Mouse (Mus musculus) left cerebral cortex, adult 8-10 months (tissue): ENCODE results near the gene Rnf151. TPM values are rescaled to one million over a fixed set of nuclear protein-coding genes. Genes with fewer than 3 reads are reported as not detected.

ENCODE experiments used
- DNase-seq, 2 experiments: peaks; one replicate each; pipeline ENCODE4 v3.0.0; 2022; ENCODE audit warnings: low spot score in 2 of 2
- total RNA-seq, 4 experiments: library from RNA; stranded (reverse); gene quantifications; 2 replicates each; pipeline ENCODE4 v1.2.4; 2022

The Rnf151 gene
- total RNA-seq, 4 experiments from 2014 or later, result 0.37 TPM; not detected in 3

GRCm38 (mm10) chr17:24705821-24706220 lies 12.0 kb downstream of the Rnf151 start:
- DNase-seq, result peak in 1 of 2 experiments; percentile 5

GRCm38 (mm10) chr17:24701251-24701650 lies 16.6 kb downstream of the Rnf151 start:
- DNase-seq, result no peak

GRCm38 (mm10) chr17:24699473-24699872 lies 18.4 kb downstream of the Rnf151 start:
- DNase-seq, result no peak

- no peak for DNase-seq
Observed at GRCm38 (mm10) chr17:24698715-24699114, 19.1 kb downstream of the Rnf151 start.

GRCm38 (mm10) chr17:24697985-24698384 lies 19.9 kb downstream of the Rnf151 start:
- DNase-seq, result no peak

GRCm38 (mm10) chr17:24696011-24696697 lies 21.7 kb downstream of the Rnf151 start, which contains the start of the genes Gfer and Noxo1:
Gene Gfer (minus strand): TSS chr17:24696156.
Gene Noxo1 (plus strand): TSS chr17:24696234.
- DNase-seq, result peak; percentile 67 to 76

- DNase-seq, result no peak
Observed at GRCm38 (mm10) chr17:24695326-24696010, 22.4 kb downstream of the Rnf151 start.

- DNase-seq, result no peak
Observed at GRCm38 (mm10) chr17:24692385-24692784, 25.5 kb downstream of the Rnf151 start.

- peak; percentile 25 to 53 for DNase-seq
Observed at GRCm38 (mm10) chr17:24689251-24690081, 28.4 kb downstream of the Rnf151 start, which contains the start of gene Syngr3. Gene Syngr3 (minus strand): TSS chr17:24689955.

GRCm38 (mm10) chr17:24687599-24687998 lies 30.3 kb downstream of the Rnf151 start:
- DNase-seq, result no peak

- DNase-seq, result no peak
Observed at GRCm38 (mm10) chr17:24687146-24687595, 30.7 kb downstream of the Rnf151 start.

- DNase-seq, result no peak
Observed at GRCm38 (mm10) chr17:24686514-24686913, 31.3 kb downstream of the Rnf151 start.

- DNase-seq, result no peak
Observed at GRCm38 (mm10) chr17:24677500-24678080, 40.3 kb downstream of the Rnf151 start.

- DNase-seq, result no peak
Observed at GRCm38 (mm10) chr17:24676877-24677276, 41.0 kb downstream of the Rnf151 start.

GRCm38 (mm10) chr17:24676187-24676586 lies 41.7 kb downstream of the Rnf151 start:
- DNase-seq, result no peak

GRCm38 (mm10) chr17:24674277-24674676 lies 43.6 kb downstream of the Rnf151 start:
- DNase-seq, result no peak

GRCm38 (mm10) chr17:24672141-24672540 lies 45.7 kb downstream of the Rnf151 start:
- no peak for DNase-seq

- no peak for DNase-seq
Observed at GRCm38 (mm10) chr17:24671346-24671745, 46.5 kb downstream of the Rnf151 start.

GRCm38 (mm10) chr17:24670246-24670844 lies 47.5 kb downstream of the Rnf151 start:
- DNase-seq, result no peak

- DNase-seq, result peak; percentile 86 to 91
Observed at GRCm38 (mm10) chr17:24669545-24670245, 48.2 kb downstream of the Rnf151 start, which contains the start of gene Zfp598. Gene Zfp598 (plus strand): TSS chr17:24669687.
